Mouse (Mus musculus) urinary bladder, postnatal 25 days (tissue): ENCODE results near the gene Mlc1.

Source experiments
- DNase-seq: peaks from one replicate; pipeline ENCODE4 v3.0.0; 2022; ENCODE audit warnings: low spot score

Gene Mlc1

GRCm38 (mm10) chr15:88936619-88937290 lies 42.1 kb downstream of the Mlc1 start:
- no peak for DNase-seq

GRCm38 (mm10) chr15:88934141-88934540 lies 44.7 kb downstream of the Mlc1 start:
- no peak for DNase-seq

DNA sequence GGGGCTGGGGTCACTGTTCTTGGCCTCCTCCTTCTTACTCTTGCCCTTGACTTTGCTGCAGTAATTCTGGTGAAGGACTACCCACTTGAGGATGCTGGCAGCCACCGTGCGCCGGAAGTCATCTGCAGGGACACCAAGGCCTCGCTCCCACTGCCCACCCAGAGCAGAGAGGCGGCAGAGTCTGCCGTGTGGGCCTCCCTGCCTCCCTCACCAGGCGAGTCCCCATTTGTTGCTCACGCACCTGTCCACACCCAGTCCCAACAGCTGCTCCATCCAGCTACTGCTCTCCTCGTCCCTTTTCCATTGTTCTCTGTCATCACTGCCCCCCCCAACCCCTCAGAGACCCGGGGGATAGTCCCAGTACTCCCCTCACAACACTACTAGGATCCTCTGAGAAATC lies 46.1 kb downstream of the Mlc1 start:
- no peak for DNase-seq

- DNase-seq = peak; percentile 15
Measured at GRCm38 (mm10) chr15:88921992-88922310, 56.9 kb downstream of the Mlc1 start.

DNA sequence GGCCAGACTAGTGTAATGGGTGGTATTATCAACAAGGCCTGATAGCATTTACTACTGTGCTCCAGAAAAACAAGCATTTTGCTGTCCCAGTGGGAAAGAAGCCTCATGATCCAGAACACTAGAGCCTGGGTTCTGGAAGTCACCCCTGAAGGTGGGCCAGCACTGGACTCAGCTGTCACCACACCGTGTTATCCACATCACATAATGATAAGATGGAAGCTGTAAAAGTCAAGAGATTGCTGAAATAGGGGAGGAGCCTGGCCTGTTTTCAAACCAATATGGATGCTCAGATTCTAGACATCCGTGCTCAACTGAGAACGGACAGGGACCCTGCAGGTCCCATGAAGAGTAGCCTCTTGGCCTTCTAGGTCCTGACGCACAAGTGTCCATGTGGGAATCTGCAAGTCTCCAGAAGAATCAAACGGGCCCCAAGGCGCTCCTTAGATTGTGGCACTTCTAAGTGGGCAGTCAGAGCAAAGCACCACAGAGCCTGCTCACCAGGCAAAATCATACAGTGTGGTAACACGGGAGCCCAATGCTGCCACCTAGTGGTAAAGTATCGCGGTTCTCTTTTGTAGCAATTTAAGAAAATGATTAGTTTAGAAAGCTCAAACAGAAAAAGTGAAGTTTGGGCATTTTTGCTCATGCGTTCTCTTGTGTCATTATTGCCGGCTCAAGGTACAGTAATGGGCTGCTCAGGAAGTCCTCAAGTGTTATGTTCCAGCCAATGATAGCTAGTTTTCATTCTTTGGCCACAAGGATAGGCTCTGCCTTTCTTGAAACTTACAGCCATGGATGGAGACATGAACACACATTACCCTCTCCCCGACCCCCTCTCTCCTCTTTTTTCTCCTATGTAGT lies 57.4 kb downstream of the Mlc1 start:
- peak; percentile 68 for DNase-seq

DNA sequence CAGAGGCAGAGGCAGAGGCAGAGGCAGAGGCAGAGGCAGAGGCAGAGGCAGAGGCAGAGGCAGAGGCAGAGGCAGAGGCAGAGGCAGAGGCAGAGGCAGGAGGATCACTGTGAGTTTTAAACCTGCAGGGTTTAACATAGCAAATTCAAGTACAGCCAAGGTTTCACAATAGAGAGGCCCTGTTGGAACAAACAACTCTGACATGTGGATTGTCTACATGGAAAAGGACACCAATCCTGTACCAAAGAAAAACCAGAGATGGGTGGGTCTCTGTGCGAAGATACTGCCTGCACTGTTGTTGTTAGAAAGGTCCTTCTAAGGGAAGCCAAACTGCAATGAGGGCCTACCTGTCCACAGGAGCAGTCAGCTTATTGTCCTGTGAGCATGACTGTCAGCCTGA lies 58.7 kb downstream of the Mlc1 start:
- DNase-seq = no peak

- DNase-seq = no peak
Measured at GRCm38 (mm10) chr15:88919328-88919727, 59.5 kb downstream of the Mlc1 start.

DNA sequence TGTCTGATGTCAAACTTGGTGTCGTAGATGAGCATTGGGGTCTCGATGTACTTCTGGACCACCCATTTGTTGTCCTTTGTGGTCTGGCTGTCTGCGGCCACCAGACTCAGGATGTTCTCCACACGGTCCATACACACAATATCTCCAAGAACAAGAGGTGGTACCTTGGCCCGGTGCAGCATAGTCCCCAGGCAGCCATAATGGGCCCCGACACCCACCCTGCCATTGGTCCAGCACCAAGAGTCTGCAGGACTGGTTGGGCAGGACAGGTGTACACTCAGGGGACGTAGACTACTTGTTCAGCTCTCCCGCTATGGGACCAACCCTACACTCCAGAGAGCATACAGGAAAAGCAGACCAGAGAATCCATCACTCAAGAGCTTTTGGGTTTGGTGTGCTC lies 61.7 kb downstream of the Mlc1 start:
- no peak for DNase-seq

DNA sequence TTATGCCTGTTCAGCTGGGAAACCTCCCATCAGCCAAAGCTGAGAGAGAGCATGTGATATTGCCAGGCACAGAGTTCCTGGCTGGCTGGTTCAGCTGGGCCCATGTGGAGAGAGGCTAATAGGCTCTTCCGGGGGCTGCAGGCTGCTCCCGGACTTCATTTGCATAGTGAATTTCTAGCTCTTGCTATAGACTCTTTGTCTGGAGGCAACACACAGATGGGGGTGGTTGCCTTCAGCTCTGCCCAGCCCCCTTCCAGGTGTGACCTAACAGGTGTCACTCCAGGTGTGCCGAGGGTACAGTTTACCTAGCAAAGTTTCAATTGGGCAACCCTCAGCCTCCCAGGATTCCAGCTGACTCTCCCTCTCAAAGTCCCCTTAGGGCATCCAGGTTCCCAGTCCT lies 62.4 kb downstream of the Mlc1 start:
- no peak for DNase-seq

DNA sequence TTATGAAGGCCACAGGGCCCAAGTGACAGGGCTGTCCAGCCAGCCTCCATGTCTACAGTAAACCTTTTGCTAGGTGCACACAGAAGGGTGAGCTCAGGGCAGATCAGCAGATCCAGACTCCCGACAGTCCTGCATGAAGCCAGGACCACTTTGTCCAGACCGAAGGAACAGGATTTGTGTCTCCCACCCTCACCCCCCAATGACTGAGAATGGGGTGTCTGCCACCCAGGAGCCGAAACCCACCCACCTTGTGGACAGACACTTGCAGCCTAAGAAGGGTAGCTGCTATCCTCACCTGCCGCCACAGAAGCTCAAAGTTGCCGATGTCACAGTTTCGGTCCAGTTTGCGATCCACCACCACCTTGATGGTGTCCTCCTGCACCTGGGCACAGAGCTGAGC lies 63.8 kb downstream of the Mlc1 start:
- no peak for DNase-seq

GRCm38 (mm10) chr15:88906347-88906746 lies 72.5 kb downstream of the Mlc1 start:
- no peak for DNase-seq
